Mouse (Mus musculus): ENCODE measurements at regions not wholly inside any gene's neighbourhood (a gene's known extent, or its start where the extent isn't known, plus 50 kb on each side); places are given as distances from the start of the nearest gene placed in this dataset.

- no peak for DNase-seq (ENCODE audit: low spot score in 2 of 2)
Observed at GRCm38 (mm10) chr3:104343096-104343495, 122.9 kb upstream of the Magi3 start.

GRCm38 (mm10) chr3:104342220-104342619 is 122.0 kb upstream of the Magi3 start:
- DNase-seq (ENCODE audit: low spot score in 2 of 2), result peak; percentile 27 to 31

- no peak for DNase-seq (ENCODE audit: low spot score in 2 of 2)
Observed at GRCm38 (mm10) chr3:104340331-104340730, 120.2 kb upstream of the Magi3 start.

GRCm38 (mm10) chr3:104336867-104337266 is 116.7 kb upstream of the Magi3 start:
- no peak for DNase-seq (ENCODE audit: low spot score in 2 of 2)

- no peak for DNase-seq (ENCODE audit: low spot score in 2 of 2)
Observed at GRCm38 (mm10) chr3:104336308-104336707, 116.1 kb upstream of the Magi3 start.

- no peak for DNase-seq (ENCODE audit: low spot score in 2 of 2)
Observed at GRCm38 (mm10) chr3:104334760-104335159, 114.6 kb upstream of the Magi3 start.

GRCm38 (mm10) chr3:104333345-104333744 is 113.2 kb upstream of the Magi3 start:
- DNase-seq (ENCODE audit: low spot score in 2 of 2), result no peak

- DNase-seq (ENCODE audit: low spot score in 2 of 2), result no peak
Observed at GRCm38 (mm10) chr3:104330646-104331045, 110.5 kb upstream of the Magi3 start.

- DNase-seq (ENCODE audit: low spot score in 2 of 2), result no peak
Observed at GRCm38 (mm10) chr3:104327829-104328228, 107.7 kb upstream of the Magi3 start.

- DNase-seq (ENCODE audit: low spot score in 2 of 2), result no peak
Observed at GRCm38 (mm10) chr3:104327034-104327729, 107.0 kb upstream of the Magi3 start.

GRCm38 (mm10) chr3:104322591-104322990 is 102.4 kb upstream of the Magi3 start:
- no peak for DNase-seq (ENCODE audit: low spot score in 2 of 2)

- DNase-seq (ENCODE audit: low spot score in 2 of 2), result no peak
Observed at GRCm38 (mm10) chr3:104320404-104320803, 100.2 kb upstream of the Magi3 start.

GRCm38 (mm10) chr3:104319377-104319776 is 99.2 kb upstream of the Magi3 start:
- no peak for DNase-seq (ENCODE audit: low spot score in 2 of 2)

- peak; percentile 46 to 57 for DNase-seq (ENCODE audit: low spot score in 2 of 2)
Observed at GRCm38 (mm10) chr3:104318911-104319310, 98.7 kb upstream of the Magi3 start.

GRCm38 (mm10) chr3:104317528-104317927 is 97.4 kb upstream of the Magi3 start:
- no peak for DNase-seq (ENCODE audit: low spot score in 2 of 2)

GRCm38 (mm10) chr3:104313063-104313462 is 92.9 kb upstream of the Magi3 start:
- no peak for DNase-seq (ENCODE audit: low spot score in 2 of 2)

GRCm38 (mm10) chr3:104306961-104307360 is 86.8 kb upstream of the Magi3 start:
- no peak for DNase-seq (ENCODE audit: low spot score in 2 of 2)

GRCm38 (mm10) chr3:104305904-104306563 is 85.9 kb upstream of the Magi3 start:
- no peak for DNase-seq (ENCODE audit: low spot score in 2 of 2)

GRCm38 (mm10) chr3:104303577-104303976 is 83.4 kb upstream of the Magi3 start:
- DNase-seq (ENCODE audit: low spot score in 2 of 2), result no peak

- DNase-seq (ENCODE audit: low spot score in 2 of 2), result no peak
Observed at GRCm38 (mm10) chr3:104300201-104300600, 80.0 kb upstream of the Magi3 start.

- no peak for DNase-seq (ENCODE audit: low spot score in 2 of 2)
Observed at GRCm38 (mm10) chr3:104298878-104299277, 78.7 kb upstream of the Magi3 start.

GRCm38 (mm10) chr3:104298409-104298808 is 78.2 kb upstream of the Magi3 start:
- no peak for DNase-seq (ENCODE audit: low spot score in 2 of 2)

- no peak for DNase-seq (ENCODE audit: low spot score in 2 of 2)
Observed at GRCm38 (mm10) chr3:104297112-104297511, 76.9 kb upstream of the Magi3 start.
